Mouse (Mus musculus): ENCODE results near the gene Gm8232. TPM values are rescaled to one million over a fixed set of nuclear protein-coding genes. Genes with fewer than 3 reads are reported as not detected.
"Not testable (repeated sequence)": the region's sequence is repeated elsewhere in the genome, so short reads cannot be mapped to it uniquely, and the experiment has no call there.

Gm8232 gene
- not detected in 2 replicates for polyA plus RNA-seq (2012)

DNA sequence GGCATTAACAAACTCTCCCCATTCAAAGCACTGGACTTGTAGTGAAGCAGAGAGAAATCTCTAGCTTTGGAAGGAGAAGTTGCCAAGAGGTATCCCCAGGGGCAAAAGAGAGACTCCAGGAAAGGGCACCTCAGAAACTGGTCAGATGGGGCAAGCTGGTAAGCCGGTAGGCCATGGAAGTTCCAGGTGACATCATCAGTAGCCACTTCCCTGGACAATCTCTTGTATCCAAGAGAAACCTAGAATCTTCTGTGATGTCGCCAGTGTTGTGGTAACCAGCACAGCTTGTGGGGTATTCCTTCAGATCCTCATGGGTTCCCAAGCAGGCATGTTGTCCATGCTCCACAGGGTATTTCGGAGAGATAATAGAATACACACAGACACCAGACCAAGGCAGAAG lies at the start of gene Gm8232:
Gm8232 (plus strand) TSS at position 301 of the 400 bp plus-strand sequence.
- H3K4me1 ChIP-seq (ENCODE audit: control insufficient read depth); H3K27me3 ChIP-seq (ENCODE audit: control insufficient read depth); H3K4me3 ChIP-seq (replicated peaks); H3K36me3 ChIP-seq (ENCODE audit: control insufficient read depth); H3K9me3 ChIP-seq (ENCODE audit: control insufficient read depth, low read length): not testable (repeated sequence)

DNA sequence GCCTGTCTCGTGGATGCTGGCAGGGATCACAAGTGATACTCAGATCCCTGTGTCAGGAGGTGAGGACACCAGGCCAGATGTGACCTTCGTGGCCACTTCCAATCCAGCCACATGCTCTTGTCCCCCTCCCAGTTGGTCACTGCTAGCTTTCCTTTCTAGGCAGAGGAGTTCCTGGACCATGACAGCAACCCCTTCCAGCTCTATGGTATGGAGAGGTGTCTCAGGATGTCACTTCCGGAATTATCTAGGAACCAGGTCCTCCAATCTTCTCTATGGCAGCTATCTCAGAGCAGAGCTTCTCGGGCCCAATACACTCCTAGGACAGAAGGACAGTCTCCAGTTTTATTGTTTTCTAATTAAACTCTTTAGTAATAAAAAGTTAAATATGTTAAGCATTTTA lies 49.2 kb upstream of the Gm8232 start:
- H3K9me3 ChIP-seq (ENCODE audit: control insufficient read depth, low read length); H3K27me3 ChIP-seq (ENCODE audit: control insufficient read depth); H3K36me3 ChIP-seq (ENCODE audit: control insufficient read depth); H3K4me1 ChIP-seq (ENCODE audit: control insufficient read depth); H3K4me3 ChIP-seq (replicated peaks): not testable (repeated sequence)

DNA sequence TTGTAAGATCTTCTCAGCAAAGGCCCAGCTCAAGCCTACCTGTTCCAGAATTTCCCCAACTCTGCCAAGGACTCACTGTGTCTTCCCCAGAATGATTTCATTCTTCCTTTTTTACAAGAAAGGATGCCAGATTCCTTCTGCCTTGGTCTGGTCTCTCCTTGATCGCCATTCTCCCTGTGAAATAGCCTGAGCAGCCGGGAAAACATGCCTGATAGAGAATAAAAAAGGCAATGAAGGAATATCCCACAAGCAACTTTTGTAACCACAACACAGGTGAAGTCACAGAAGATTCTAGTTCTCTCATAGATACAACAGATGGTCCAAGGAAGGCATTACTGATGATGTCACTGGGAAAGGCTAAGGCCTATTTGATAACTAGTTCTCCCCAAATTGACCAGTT lies 22.8 kb upstream of the Gm8232 start, which contains the start of gene Gm3371:
Gm3371 (minus strand) TSS at position 101 of the 400 bp plus-strand sequence.
- not testable (repeated sequence) for H3K36me3 ChIP-seq (ENCODE audit: control insufficient read depth); H3K4me1 ChIP-seq (ENCODE audit: control insufficient read depth); H3K9me3 ChIP-seq (ENCODE audit: control insufficient read depth, low read length); H3K4me3 ChIP-seq (replicated peaks); H3K27me3 ChIP-seq (ENCODE audit: control insufficient read depth)

Other genes starting within 250 kb of the Gm8232 start
- gene Gm8212, start 236.0 kb upstream of the Gm8232 start, polyA plus RNA-seq (2012): not detected in 2 replicates
- gene 4930503E14Rik, start 220.4 kb upstream of the Gm8232 start, polyA plus RNA-seq (2012): not detected in 2 replicates
- not detected in 2 replicates for gene Gm8220, start 148.1 kb upstream of the Gm8232 start, polyA plus RNA-seq (2012)
- gene Gm5930, start 95.1 kb upstream of the Gm8232 start, polyA plus RNA-seq (2012): not detected in 2 replicates
- gene Gm8229, start 68.3 kb upstream of the Gm8232 start, polyA plus RNA-seq (2012): not detected in 2 replicates
- gene Gm3371, start 22.9 kb upstream of the Gm8232 start, polyA plus RNA-seq (2012): not detected in 2 replicates
- not detected in 2 replicates for gene BC061237, start 58.8 kb downstream of the Gm8232 start, polyA plus RNA-seq (2012)
- gene Gm17093, start 84.6 kb downstream of the Gm8232 start, polyA plus RNA-seq (2012): not detected in 2 replicates
- gene Gm8247, start 149.5 kb downstream of the Gm8232 start, polyA plus RNA-seq (2012): not detected in 2 replicates
- not detected in 2 replicates for gene Gm5624, start 194.3 kb downstream of the Gm8232 start, polyA plus RNA-seq (2012)